Mouse (Mus musculus) heart, postnatal 25 days (tissue): ENCODE results near the gene Inpp4a. TPM values are rescaled to one million over a fixed set of nuclear protein-coding genes. Genes with fewer than 3 reads are reported as not detected.

Source experiments
- DNase-seq: peaks from one replicate; pipeline ENCODE4 v3.0.0; 2022; ENCODE audit warnings: low spot score
- intact Hi-C: fragments of 180-260 bp; cut with DNase I; formaldehyde crosslinking; loops from one replicate; pipeline ENCODE4 v1.15.1; 2025
- total RNA-seq, 2 experiments: library from RNA; stranded (reverse); gene quantifications; 2 replicates each; pipeline ENCODE4 v1.2.3; 2021

The Inpp4a gene
- total RNA-seq = 10 to 100 TPM; 17.6 to 17.8 TPM

- intact Hi-C loops = no loop called here
- peak; percentile 80 for DNase-seq
Measured at GRCm38 (mm10) chr1:37299540-37300491, at the start of gene Inpp4a. Gene Inpp4a (plus strand): TSS chr1:37299865.

DNA sequence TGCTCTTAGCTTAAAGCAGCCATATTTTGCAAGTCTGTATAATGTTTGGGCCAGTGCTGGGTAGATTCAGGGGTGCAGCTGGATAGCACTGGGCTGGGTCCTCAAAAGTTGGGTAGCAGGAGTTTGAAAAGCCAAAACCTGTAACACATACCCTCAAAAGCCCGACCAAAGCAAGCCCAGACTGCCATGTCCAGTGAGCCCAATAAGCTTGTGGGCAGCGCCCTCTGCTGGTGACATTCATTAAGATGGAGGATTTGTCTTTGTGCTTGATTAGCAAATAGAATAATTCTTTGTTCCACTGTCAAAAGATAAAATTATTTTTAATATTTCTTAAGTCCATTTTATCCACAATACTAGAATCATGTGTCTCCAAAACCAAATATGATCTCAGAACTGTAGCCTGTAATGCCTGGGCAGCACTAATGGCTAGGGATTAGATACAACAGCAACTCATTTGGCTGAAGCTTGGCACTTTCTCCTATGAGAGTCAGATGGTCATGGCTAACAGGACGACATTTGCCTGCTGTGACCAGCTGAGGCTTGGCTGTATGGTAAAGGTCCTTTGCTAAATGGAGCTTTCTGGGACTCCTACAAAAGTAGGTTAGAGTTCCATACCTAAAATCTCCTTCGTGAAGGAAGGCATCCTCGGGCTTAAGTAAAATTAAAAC is 48.9 kb upstream of the Inpp4a start:
- intact Hi-C loops = loop anchor here (1.0 kb wide), 2 partner anchors 466 to 513 kb away; no protein-coding TSS in a partner anchor
- peak; percentile 34 for DNase-seq

DNA sequence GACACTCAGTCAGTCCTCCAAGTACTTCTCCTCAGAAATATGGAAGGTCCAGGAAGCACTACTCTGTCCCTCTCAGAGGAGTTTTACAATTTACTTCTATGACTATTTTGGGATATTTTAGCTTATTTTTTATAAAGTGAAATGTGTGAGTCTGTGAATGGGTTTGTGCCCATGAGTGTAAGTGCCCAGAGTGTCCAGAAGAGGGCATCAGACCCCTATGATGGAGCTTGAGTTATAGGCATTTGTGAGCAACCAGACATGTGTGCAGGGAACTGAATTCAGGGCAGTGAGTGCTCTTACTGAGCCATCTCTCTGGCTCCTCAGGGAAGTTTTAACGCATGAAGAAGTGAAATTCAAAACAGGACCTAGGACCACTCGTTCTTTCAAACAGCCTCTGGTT is 41.2 kb upstream of the Inpp4a start:
- intact Hi-C loops = no loop called here
- no peak for DNase-seq

DNA sequence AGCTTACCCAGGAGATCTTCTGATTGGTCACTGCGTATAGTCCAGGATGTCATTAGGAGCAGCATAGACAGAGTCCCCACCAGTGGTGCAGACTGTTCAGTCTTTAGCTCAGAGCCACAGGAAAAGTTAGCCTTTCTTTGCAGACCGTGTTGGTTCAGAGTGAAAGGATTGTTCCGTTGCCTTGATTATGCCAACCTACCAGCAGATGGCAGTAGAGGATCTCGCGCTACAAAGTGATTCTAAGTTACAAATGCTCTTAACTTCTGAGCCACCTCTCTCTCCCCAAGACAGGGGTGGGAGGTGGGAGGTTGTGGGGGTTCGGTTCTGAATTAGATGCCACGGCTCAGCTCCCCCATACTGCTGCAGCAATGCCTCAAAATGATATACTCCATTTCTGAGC is 27.2 kb upstream of the Inpp4a start:
- intact Hi-C loops = loop anchor here (1.0 kb wide), 2 partner anchors 129 to 367 kb away; no protein-coding TSS in a partner anchor
- no peak for DNase-seq

DNA sequence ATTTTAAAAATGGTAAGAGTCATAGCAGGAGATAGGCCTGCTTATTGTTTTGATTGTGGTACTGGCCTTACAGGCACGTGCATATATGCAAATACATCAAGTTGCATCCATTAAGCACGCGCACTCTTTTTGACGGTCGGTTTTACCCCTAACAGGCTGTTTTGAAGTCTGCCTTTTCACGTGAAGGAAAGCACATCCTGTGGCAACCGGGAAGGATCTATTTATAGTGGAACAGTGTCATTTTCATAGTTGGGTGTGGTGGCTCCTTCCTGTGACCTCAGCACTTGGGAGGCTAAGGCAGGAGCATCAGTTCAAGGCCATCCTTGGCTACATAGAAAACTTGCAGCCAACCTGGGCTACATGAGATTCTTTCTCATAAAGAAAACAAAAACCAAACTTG is 13.1 kb upstream of the Inpp4a start:
- intact Hi-C loops = no loop called here
- DNase-seq = no peak

GRCm38 (mm10) chr1:37287748-37288147 is 11.9 kb upstream of the Inpp4a start:
- DNase-seq = no peak
- intact Hi-C loops = no loop called here

- intact Hi-C loops = no loop called here
- no peak for DNase-seq
Measured at GRCm38 (mm10) chr1:37288181-37288935, 11.3 kb upstream of the Inpp4a start.

- no peak for DNase-seq
- intact Hi-C loops = no loop called here
Measured at GRCm38 (mm10) chr1:37288941-37289340, 10.7 kb upstream of the Inpp4a start.

GRCm38 (mm10) chr1:37296414-37296813 is 3.3 kb upstream of the Inpp4a start:
- intact Hi-C loops = no loop called here
- no peak for DNase-seq

- intact Hi-C loops = no loop called here
- no peak for DNase-seq
Measured at GRCm38 (mm10) chr1:37298904-37299303, 761 bp upstream of the Inpp4a start.

DNA sequence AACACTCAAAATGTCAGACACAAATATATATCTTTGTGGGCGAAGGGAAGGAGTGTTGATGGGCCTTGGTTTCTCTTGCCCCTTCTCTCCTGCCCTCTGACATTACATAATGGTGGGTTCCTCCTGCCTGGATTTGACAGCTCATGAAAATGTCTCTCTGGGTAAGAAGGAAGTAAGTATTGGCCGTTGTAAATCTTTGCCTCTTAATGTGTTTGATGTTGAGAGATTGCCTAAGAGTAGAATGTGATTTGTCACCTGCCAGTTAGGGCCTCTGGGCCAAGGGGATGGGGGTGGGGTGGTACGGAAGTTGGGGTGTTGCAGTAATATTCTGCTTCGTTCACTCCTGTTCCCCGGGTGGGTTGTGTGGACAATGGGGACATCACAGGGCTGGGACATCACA is 985 bp downstream of the Inpp4a start:
- intact Hi-C loops = no loop called here
- no peak for DNase-seq

- intact Hi-C loops = no loop called here
- no peak for DNase-seq
Measured at GRCm38 (mm10) chr1:37302801-37303200, 3.1 kb downstream of the Inpp4a start.

DNA sequence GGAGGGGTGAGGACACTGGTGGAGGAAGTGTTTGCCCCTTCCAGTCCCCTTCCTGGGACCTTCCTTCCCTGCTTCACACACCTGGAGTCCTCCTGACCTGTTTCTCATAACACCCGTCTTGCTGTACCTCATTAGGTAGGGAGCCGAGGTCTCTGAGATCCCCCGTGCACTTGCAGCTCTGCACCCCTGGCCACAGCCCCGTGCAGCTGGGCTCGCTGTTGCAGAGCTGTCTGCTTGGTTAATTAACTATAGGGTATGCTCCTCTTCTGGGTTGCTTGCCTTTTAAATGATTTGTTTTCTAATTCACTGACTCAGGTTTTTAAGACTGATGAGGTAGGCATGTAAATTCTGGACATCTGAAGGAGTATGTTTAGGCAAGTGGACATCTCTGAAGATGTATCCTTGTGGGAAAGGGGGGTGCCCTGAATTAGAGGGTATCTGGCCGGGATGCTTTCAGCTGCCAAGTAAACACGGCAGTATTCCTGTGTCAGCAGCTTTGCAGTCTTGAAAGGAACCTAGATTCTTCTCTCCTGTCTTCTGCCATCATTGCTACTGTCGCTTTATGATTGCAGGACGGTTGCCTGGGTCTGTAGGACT is 6.1 kb downstream of the Inpp4a start:
- DNase-seq = no peak
- intact Hi-C loops = no loop called here

DNA sequence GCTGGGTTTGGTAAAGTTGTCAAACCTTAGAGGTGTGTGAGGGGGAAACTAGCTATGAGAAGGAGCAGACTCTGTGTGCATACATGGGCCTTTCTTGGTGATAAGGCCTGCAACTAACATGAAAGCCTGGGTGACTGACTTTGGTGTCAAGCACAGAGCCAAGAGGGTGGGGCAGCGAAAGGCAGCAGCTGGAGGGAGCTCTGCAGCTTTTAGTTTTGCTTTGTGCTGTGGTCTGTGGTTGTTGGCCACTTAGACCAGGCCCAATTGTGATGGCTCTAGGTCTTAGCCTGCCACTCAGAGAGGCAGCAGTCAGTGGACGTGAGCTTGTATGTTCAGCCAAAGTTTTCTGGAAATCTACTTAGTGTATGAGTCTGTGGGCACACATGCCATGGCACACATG is 7.9 kb downstream of the Inpp4a start:
- intact Hi-C loops = no loop called here

GRCm38 (mm10) chr1:37308021-37308742 is 8.5 kb downstream of the Inpp4a start:
- intact Hi-C loops = no loop called here
- DNase-seq = no peak

More for the DNA sequence above, 7.9 kb downstream of the Inpp4a start:
- no peak for DNase-seq

- intact Hi-C loops = no loop called here
- DNase-seq = no peak
Measured at GRCm38 (mm10) chr1:37308743-37309100, 9.1 kb downstream of the Inpp4a start.

DNA sequence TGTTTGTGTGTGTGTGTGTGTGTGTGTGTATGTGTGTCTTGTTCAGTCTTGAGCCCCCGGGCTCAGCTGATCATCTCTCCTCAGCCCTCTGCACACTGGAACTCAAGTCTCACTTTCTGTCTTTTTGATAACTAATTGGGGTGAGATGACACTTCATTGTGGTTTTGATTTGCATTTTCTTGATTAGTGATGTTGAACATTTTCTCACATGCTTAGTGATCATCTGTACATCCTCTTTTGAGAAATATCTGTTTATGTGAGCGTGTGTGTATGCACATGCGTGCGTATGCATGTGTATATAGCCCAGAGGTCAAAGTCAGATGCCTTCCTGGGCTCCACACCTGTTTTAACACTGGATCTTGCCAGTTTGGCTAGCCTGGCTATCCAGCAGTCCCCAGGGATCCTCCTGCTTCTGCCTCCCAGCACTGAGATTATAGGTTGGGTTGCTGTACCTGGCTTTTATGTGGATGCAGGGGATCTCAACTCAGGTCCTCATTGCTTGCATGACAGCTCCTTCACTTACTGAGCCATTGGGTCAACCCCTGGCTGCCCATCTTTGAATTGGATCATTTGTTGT is 10.4 kb downstream of the Inpp4a start:
- intact Hi-C loops = no loop called here

GRCm38 (mm10) chr1:37314338-37314737 is 14.7 kb downstream of the Inpp4a start:
- DNase-seq = no peak
- intact Hi-C loops = no loop called here

More for the DNA sequence above, 10.4 kb downstream of the Inpp4a start:
- no peak for DNase-seq

- DNase-seq = no peak
- intact Hi-C loops = no loop called here
Measured at GRCm38 (mm10) chr1:37317644-37318285, 18.1 kb downstream of the Inpp4a start.
